Mouse (Mus musculus): Measurements from ENCODE around the gene Ttc41.

The Ttc41 gene

GRCm38 (mm10) chr10:86782656-86783055 lies 77.0 kb downstream of the Ttc41 start:
- DNase-seq (ENCODE audit: low read depth in 1 of 2, low spot score in 2 of 2), result no peak

GRCm38 (mm10) chr10:86783561-86783960 lies 78.0 kb downstream of the Ttc41 start:
- DNase-seq (ENCODE audit: low read depth in 1 of 2, low spot score in 2 of 2), result no peak

GRCm38 (mm10) chr10:86784126-86784675 lies 78.6 kb downstream of the Ttc41 start:
- DNase-seq (ENCODE audit: low read depth in 1 of 2, low spot score in 2 of 2), result no peak

GRCm38 (mm10) chr10:86785396-86785795 lies 79.8 kb downstream of the Ttc41 start:
- no peak for DNase-seq (ENCODE audit: low read depth in 1 of 2, low spot score in 2 of 2)

- DNase-seq (ENCODE audit: low read depth in 1 of 2, low spot score in 2 of 2), result no peak
Measured at GRCm38 (mm10) chr10:86786083-86786482, 80.5 kb downstream of the Ttc41 start.

GRCm38 (mm10) chr10:86788193-86788592 lies 82.6 kb downstream of the Ttc41 start:
- DNase-seq (ENCODE audit: low read depth in 1 of 2, low spot score in 2 of 2), result no peak

GRCm38 (mm10) chr10:86789146-86789672 lies 83.6 kb downstream of the Ttc41 start:
- no peak for DNase-seq (ENCODE audit: low read depth in 1 of 2, low spot score in 2 of 2)

- no peak for DNase-seq (ENCODE audit: low read depth in 1 of 2, low spot score in 2 of 2)
Measured at GRCm38 (mm10) chr10:86791507-86792184, 86.0 kb downstream of the Ttc41 start.

GRCm38 (mm10) chr10:86793509-86793951 lies 87.9 kb downstream of the Ttc41 start:
- no peak for DNase-seq (ENCODE audit: low read depth in 1 of 2, low spot score in 2 of 2)

GRCm38 (mm10) chr10:86794196-86794595 lies 88.6 kb downstream of the Ttc41 start:
- DNase-seq (ENCODE audit: low read depth in 1 of 2, low spot score in 2 of 2), result no peak

GRCm38 (mm10) chr10:86794794-86795535 lies 89.4 kb downstream of the Ttc41 start:
- no peak for DNase-seq (ENCODE audit: low read depth in 1 of 2, low spot score in 2 of 2)

- no peak for DNase-seq (ENCODE audit: low read depth in 1 of 2, low spot score in 2 of 2)
Measured at GRCm38 (mm10) chr10:86796073-86796741, 90.6 kb downstream of the Ttc41 start.

- no peak for DNase-seq (ENCODE audit: low read depth in 1 of 2, low spot score in 2 of 2)
Measured at GRCm38 (mm10) chr10:86807362-86807761, 101.8 kb downstream of the Ttc41 start.

GRCm38 (mm10) chr10:86808013-86808758 lies 102.6 kb downstream of the Ttc41 start:
- DNase-seq (ENCODE audit: low read depth in 1 of 2, low spot score in 2 of 2), result no peak

GRCm38 (mm10) chr10:86810000-86810399 lies 104.4 kb downstream of the Ttc41 start:
- DNase-seq (ENCODE audit: low read depth in 1 of 2, low spot score in 2 of 2), result no peak

- no peak for DNase-seq (ENCODE audit: low read depth in 1 of 2, low spot score in 2 of 2)
Measured at GRCm38 (mm10) chr10:86810612-86811011, 105.0 kb downstream of the Ttc41 start.

- DNase-seq (ENCODE audit: low read depth in 1 of 2, low spot score in 2 of 2), result no peak
Measured at GRCm38 (mm10) chr10:86814292-86815131, 108.9 kb downstream of the Ttc41 start.

- no peak for DNase-seq (ENCODE audit: low read depth in 1 of 2, low spot score in 2 of 2)
Measured at GRCm38 (mm10) chr10:86815133-86815532, 109.5 kb downstream of the Ttc41 start.

- DNase-seq (ENCODE audit: low read depth in 1 of 2, low spot score in 2 of 2), result no peak
Measured at GRCm38 (mm10) chr10:86819649-86820165, 114.1 kb downstream of the Ttc41 start.

GRCm38 (mm10) chr10:86821014-86821413 lies 115.4 kb downstream of the Ttc41 start:
- no peak for DNase-seq (ENCODE audit: low read depth in 1 of 2, low spot score in 2 of 2)
